Mouse (Mus musculus) gonadal fat pad, adult 2 months (tissue): ENCODE data around the gene Rnf43. TPM values are rescaled to one million over a fixed set of nuclear protein-coding genes. Genes with fewer than 3 reads are reported as not detected.

ENCODE experiments used
- DNase-seq: peaks from one replicate; pipeline ENCODE4 v3.0.0-alpha.2; 2012; ENCODE audit warnings: low read depth
- polyA plus RNA-seq: library from polyadenylated mRNA; depleted of rRNA; stranded (reverse); fragments of >200 nt; gene quantifications from 2 replicates; pipeline ENCODE4 v1.2.3, GENCODE M21; 2012

Rnf43 gene
- polyA plus RNA-seq, 1 experiment: 15.9 TPM

DNA sequence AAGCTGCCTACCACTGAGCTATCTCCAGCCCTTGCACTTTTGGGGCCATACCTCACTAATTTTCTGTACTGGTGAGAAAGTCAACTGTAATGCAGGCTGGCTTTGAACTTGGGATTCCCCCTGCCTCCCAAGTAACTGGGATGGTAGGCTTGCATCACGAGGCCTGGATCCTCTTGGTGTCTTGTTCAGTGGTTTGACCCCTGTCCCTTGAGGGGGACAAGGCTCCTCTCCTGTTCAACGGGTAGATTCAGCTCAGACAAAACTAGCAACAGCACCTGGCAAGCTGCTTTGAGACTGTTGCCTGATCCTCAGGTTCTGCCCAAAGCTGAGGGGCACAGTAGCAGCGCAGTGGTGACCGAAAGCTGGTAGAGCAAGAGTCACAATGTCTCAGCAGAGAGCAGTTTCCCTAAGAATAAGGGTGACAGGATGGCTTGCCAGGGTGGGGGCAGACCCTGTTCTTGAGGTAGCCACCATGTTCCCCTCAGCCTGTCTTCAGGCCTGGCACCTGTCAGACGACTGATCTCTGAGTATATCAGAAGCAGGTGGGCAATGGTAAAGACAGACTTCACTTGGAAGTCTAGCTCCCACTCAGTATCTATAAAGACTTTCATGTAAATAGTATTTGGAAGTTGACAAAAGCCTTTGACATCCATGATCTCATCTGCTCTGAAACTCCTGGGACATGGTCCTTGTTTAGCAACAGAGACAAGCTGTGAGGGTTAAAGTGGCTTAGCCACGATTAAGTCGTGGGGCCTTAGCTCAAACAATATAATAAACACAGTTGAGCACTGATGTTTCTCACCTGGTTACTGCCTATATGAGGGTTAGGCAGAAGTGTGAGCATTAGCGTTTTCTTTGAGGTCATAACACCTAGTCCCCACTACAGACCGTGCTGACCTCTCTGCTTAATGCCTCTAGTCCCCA, 83.4 kb downstream of the Rnf43 start:
- no peak for DNase-seq

- no peak for DNase-seq
These were observed 84.8 kb downstream of the Rnf43 start for GRCm38 (mm10) chr11:87747312-87747711.

GRCm38 (mm10) chr11:87747716-87748115, 85.2 kb downstream of the Rnf43 start:
- DNase-seq: no peak

DNA sequence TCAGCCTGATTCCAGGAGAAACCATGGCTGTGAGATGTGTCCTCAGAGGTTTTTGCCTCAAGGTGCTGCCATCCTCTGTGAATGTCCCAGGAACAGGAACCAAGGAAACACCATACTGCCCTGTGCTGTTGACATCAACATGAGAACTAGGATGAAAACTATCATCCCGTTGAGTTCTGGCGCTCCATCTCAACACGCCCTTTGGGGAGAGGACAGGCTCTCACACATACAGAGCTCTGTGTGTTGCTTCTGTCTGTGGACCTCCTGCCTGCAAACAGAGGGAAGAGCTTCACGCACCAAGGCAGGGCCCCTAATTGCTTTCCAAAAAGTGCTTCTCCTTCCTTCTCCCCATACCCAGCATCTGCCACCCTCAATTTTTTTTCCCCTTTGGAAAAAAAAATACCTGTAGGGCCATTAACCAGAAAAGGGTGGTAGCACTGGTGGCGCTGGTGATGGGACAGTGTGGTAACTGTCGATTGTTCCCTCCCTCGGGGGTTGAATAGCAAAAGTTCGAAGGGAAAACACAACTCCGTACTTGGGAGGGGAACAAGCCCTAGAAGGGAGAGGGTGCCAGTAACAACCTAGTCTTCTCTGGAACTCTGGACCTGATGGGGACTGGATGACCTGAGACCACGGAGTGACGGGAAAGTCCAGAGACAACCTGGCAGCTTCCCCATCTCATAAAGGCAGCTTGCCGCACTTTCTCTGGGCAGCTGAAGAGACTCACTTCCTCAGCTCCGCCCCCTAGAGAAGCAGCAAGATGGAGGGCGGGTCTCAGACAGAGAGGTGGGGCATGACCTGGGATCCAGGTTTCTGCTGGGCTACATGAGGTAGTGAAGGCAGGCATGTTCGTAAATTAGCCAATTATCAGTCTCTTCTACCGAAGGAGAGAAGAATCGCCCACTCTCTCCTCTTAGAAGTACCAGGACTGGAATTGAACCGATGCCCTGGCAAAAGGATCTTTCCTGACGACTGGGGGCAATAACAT, 85.9 kb downstream of the Rnf43 start:
- no peak for DNase-seq

- DNase-seq: no peak
These were observed 86.9 kb downstream of the Rnf43 start for GRCm38 (mm10) chr11:87749192-87750042.

GRCm38 (mm10) chr11:87750043-87750421, 87.5 kb downstream of the Rnf43 start:
- DNase-seq: no peak

GRCm38 (mm10) chr11:87750521-87750920, 88.0 kb downstream of the Rnf43 start:
- DNase-seq: no peak

DNA sequence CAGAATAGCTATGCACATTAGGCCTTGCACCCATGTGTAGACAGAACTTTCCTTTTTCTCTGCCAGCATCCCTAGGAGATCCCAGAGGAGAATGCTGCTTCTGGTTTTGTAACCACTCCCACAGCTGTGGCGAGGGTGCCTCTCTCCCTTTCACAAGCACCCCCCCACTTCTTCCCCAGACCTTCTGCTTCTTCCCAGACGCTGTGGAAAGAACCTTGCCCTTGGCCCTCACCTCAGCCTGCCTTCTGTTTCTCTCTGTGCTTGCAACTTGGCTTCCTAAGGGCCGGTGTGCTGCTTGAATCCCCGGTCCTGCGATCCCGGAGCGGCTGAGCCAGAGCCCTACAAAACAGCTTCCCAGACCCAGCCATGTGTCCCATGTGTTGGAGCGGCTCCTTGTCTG, 88.5 kb downstream of the Rnf43 start:
- DNase-seq: no peak

- no peak for DNase-seq
These were observed 89.0 kb downstream of the Rnf43 start for GRCm38 (mm10) chr11:87751491-87751966.

DNA sequence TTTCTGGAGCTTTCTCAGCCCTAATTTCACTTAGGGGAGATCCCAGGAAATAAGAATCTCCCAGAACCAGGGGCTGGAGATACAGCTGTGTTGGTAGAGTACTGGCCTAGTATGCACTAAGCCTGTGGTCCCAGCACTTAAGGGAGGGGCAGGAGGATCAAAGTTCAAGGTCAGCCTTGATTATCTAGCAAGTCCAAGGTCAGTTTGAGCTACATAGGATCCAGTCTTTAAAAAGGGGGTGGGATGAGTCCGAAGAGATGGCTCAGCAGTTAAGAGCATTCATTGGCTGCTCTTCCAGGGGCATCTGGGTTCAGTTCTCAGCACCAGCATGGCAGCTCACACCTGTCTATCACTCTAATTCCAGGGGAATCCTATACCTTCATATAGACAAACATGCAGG, 89.8 kb downstream of the Rnf43 start:
- DNase-seq: no peak

GRCm38 (mm10) chr11:87753255-87753654, 90.7 kb downstream of the Rnf43 start:
- no peak for DNase-seq

- no peak for DNase-seq
These were observed 91.5 kb downstream of the Rnf43 start for GRCm38 (mm10) chr11:87753891-87754501.

- DNase-seq: no peak
These were observed 92.1 kb downstream of the Rnf43 start for GRCm38 (mm10) chr11:87754603-87755002.

- DNase-seq: no peak
These were observed 93.0 kb downstream of the Rnf43 start for GRCm38 (mm10) chr11:87755360-87756017.

GRCm38 (mm10) chr11:87756251-87756820, 93.8 kb downstream of the Rnf43 start:
- no peak for DNase-seq

- no peak for DNase-seq
These were observed 94.8 kb downstream of the Rnf43 start for GRCm38 (mm10) chr11:87757001-87757954.

DNA sequence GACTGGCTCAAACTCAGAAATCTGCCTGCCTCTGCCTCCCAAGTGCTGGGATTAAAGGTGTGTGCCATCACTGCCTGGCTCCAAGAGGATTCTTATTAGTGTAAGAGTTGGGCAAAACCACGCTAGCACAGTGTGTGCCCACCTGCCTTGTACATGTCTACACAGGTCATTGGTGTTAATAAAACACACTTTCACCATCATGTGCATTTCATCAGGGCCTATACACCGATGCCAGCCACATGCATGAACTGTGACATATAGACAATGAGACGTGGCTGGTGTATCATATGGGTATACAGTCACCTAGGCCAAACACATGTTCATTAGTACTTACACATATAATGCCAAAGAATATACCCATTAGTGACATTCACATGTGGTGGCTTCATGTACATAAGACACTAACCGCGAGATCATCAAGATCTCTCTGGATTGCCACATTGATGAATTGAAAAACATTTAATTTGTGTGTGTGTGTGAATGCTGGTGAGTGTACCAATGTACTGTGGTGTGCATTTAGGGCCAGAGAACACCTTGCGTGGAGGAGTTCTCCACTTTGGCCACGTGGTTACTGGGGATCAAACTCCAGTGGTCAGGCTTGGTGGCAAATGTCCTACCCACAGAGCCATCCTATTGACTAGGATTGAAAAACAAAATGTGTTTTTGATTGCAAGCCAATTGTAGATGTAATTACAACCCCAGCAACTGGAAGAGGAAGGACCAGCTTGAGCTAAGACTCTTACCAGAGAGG, 95.8 kb downstream of the Rnf43 start:
- no peak for DNase-seq
